Mouse (Mus musculus) hindbrain, embryonic 15.5 days (tissue): Measurements from ENCODE around the gene Chaf1a. TPM values are rescaled to one million over a fixed set of nuclear protein-coding genes. Genes with fewer than 3 reads are reported as not detected.
A peak's percentile ranks its signal among the peaks of the same experiment; 100 is the strongest.

Experiments
- ATAC-seq: fragments of 200-750 bp; cut with Nextera tagmentation; 2 replicates; pipeline ENCODE4 v1.8.0; 2017; ENCODE audit warnings: low read depth, moderate number of reproducible peaks, moderate TSS enrichment; ENCODE audit not compliant: low FRiP score
- H3K27ac ChIP-seq: fragments of 300-500 bp; sonication (generic); replicated peaks from 2 replicates; pipeline ENCODE4 v1.5.1; 2015; ENCODE audit warnings: mild to moderate bottlenecking, inconsistent platforms
- H3K27me3 ChIP-seq: fragments of 300-500 bp; sonication (generic); 2 replicates; pipeline ENCODE4 v1.6.1; 2015; ENCODE audit warnings: control low read depth, inconsistent platforms
- H3K36me3 ChIP-seq: fragments of 300-500 bp; sonication (generic); 2 replicates; pipeline ENCODE4 v1.6.1; 2015; ENCODE audit warnings: control low read depth, inconsistent platforms
- H3K4me1 ChIP-seq: fragments of 300-500 bp; sonication (generic); replicated peaks from 2 replicates; pipeline ENCODE4 v1.6.1; 2015; ENCODE audit warnings: control low read depth, inconsistent platforms
- H3K4me2 ChIP-seq: fragments of 300-500 bp; sonication (generic); 2 replicates; pipeline ENCODE4 v1.6.1; 2015; ENCODE audit warnings: moderate library complexity, mild to moderate bottlenecking, inconsistent platforms
- H3K4me3 ChIP-seq: fragments of 300-500 bp; sonication (generic); 2 replicates; pipeline ENCODE4 v1.5.1; 2015; ENCODE audit warnings: mild to moderate bottlenecking, inconsistent platforms
- H3K9ac ChIP-seq: fragments of 300-500 bp; sonication (generic); 2 replicates; pipeline ENCODE4 v1.6.1; 2015; ENCODE audit warnings: inconsistent platforms
- H3K9me3 ChIP-seq: fragments of 300-500 bp; sonication (generic); 2 replicates; pipeline ENCODE4 v1.6.1; 2016; ENCODE audit warnings: control low read depth, inconsistent platforms
- WGBS: fragments of 180-500 bp; shearing (Covaris S2); methylation state at CpG from one replicate; pipeline ENCODE4 v1.1.7; 2015; 5-methylcytosine and 5-hydroxymethylcytosine counted together
- polyA plus RNA-seq: library from polyadenylated mRNA; unstranded; fragments of >200 nt; fragmentation: Nextera tagmentation; extraction: Ambion mirVana; gene quantifications from 2 replicates; pipeline ENCODE4 v1.2.1, GENCODE M21; 2015

Gene Chaf1a
- polyA plus RNA-seq, 1 experiment from 2014 or later, result 7.6 TPM

DNA sequence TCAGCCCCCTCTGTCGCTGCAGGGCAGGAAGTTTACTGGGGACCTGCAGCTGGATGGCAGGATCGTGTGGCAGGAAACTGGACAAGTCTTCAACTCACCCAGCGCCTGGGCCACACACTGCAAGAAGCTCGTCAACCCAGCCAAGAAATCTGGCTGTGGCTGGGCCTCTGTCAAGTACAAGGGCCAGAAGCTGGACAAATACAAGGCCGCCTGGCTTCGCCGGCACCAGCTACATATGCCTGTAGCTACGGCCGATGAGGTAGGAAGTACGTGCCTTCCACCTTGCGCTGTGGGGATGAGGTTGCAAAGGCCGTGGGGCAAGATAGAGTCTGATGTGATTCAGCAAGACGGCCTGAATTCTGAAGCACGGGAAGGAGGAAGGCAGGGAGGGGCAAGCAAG, 30.0 kb upstream of the Chaf1a start:
- 71% methylated on average over 14 of the region's 14 CpGs for WGBS
- no peaks in the 10 kb centered on the region for H3K9me3 ChIP-seq
- H3K36me3 ChIP-seq, result peaks cover 13% of the 10 kb centered on the region
- H3K4me2 ChIP-seq, result peak overlapping the region; percentile 98
- no peaks in the 10 kb centered on the region for H3K27me3 ChIP-seq
- peak overlapping the region; percentile 79 for H3K4me3 ChIP-seq
- no peak for ATAC-seq
- peak overlapping the region; percentile 96; the same call in 1 of the 2 replicates for H3K27ac ChIP-seq
- H3K4me1 ChIP-seq, result peaks cover 30% of the 10 kb centered on the region
- peak overlapping the region; percentile 81 for H3K9ac ChIP-seq

DNA sequence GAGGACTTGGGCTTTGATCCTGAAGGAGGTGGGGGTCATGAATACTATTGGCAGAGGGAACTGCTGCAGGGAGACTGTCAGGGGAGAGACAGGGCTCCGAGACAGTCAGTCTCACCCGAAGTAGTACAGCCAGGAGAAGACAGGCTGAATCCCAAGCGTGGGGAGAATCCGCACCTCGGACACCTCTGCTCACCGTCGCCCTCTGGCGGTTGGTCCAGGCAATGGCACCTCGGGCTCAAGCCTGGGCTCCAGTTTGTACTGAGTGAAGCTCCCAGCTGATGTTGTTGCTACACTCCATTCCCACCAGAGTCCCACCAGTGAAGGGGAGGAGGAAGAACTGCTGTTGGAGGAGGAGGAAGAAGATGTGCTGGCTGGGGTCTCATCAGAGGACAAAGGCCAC, 29.6 kb upstream of the Chaf1a start:
- H3K36me3 ChIP-seq, result peaks cover 17% of the 10 kb centered on the region
- H3K4me2 ChIP-seq, result peak overlapping the region; percentile 98
- no peak overlapping the region for H3K27ac ChIP-seq
- peak overlapping the region; percentile 79 for H3K4me3 ChIP-seq
- peak overlapping the region; percentile 81; the same call in 1 of the 2 replicates for H3K9ac ChIP-seq
- H3K27me3 ChIP-seq, result no peaks in the 10 kb centered on the region
- WGBS, result 13% methylated on average over 9 of the region's 9 CpGs
- H3K9me3 ChIP-seq, result no peaks in the 10 kb centered on the region
- peaks cover 30% of the 10 kb centered on the region for H3K4me1 ChIP-seq
- ATAC-seq, result no peak

- Histone ChIP-seq H3K9me3 (no peaks in the 10 kb centered on the region), H3K4me3 (no peak overlapping the region), H3K36me3 (peaks cover 24% of the 10 kb centered on the region), H3K4me1 (peaks cover 30% of the 10 kb centered on the region), H3K4me2 (peak overlapping the region; percentile 98; the same call in 1 of the 2 replicates), H3K27me3 (no peaks in the 10 kb centered on the region), H3K27ac (no peak overlapping the region), H3K9ac (no peak overlapping the region)
- ATAC-seq, result no peak
- WGBS, result 82% methylated on average over 7 of the region's 7 CpGs
These were observed 28.8 kb upstream of the Chaf1a start for GRCm38 (mm10) chr17:56011441-56011840.

- peaks cover 15% of the 10 kb centered on the region for H3K4me1 ChIP-seq
- peaks cover 50% of the 10 kb centered on the region for H3K36me3 ChIP-seq
- H3K27ac ChIP-seq, result no peak overlapping the region
- no peak for ATAC-seq
- H3K9me3 ChIP-seq, result no peaks in the 10 kb centered on the region
- H3K27me3 ChIP-seq, result no peaks in the 10 kb centered on the region
- no peak overlapping the region for H3K4me3 ChIP-seq
- H3K4me2 ChIP-seq, result no peak overlapping the region
- H3K9ac ChIP-seq, result no peak overlapping the region
- 98% methylated on average over 9 of the region's 9 CpGs for WGBS
These were observed 24.9 kb upstream of the Chaf1a start for GRCm38 (mm10) chr17:56015293-56015692.

GRCm38 (mm10) chr17:56016382-56016781, 23.9 kb upstream of the Chaf1a start:
- 90% methylated on average over 8 of the region's 8 CpGs for WGBS
- Histone ChIP-seq H3K9me3 (no peaks in the 10 kb centered on the region), H3K4me2 (no peak overlapping the region), H3K36me3 (peaks cover 50% of the 10 kb centered on the region), H3K27me3 (no peaks in the 10 kb centered on the region), H3K4me3 (no peak overlapping the region), H3K9ac (no peak overlapping the region), H3K27ac (no peak overlapping the region), H3K4me1 (peaks cover 10% of the 10 kb centered on the region)
- no peak for ATAC-seq

DNA sequence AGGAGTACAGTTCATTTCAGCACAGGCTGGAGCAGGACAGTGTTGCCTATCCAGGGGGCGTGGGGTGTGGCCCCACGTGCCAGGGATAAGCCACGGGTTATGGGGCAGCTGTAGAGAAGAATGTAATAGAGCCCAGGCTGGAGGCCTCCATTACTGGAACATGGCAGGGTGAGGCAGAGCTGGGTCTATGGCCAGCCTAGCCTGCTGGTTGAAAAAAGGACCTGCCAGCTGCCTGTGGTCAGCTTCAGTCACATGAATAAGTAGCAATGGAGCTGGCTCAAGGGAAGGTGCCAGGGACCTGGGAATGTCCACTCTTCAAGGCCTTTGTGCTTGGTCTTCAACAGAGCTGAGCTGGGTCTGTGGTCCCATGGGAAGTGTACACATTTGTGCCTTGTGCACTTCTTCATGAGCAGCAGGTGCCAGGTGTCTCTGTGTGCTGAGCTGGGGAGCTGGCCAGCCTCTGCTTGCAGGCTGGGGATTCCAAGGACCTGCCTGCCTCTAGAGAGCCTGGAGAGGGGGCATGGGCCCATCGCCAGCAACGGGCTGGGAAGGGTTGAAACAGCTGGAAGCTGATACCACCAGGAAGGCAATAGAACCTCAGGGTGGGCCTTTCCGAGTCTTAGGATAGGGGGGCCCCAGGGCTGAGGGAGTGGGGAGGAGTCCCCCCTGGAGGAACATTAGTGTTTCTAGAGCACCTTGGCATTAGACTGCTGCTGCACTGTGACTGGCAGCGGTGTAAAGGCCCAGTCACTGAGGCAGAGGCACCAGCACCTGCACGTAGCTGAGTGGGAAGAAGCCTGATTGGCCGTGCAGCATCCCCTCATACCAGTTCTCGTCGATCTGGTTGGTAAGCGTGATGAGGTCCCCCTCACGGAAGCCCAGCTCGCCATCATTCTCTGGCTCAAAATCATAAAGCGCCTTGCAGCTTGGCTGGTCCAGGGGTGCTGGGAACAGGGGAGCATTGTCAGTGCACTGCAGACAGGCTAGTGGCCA, 23.1 kb upstream of the Chaf1a start:
- H3K27me3 ChIP-seq, result no peaks in the 10 kb centered on the region
- no peak overlapping the region for H3K4me2 ChIP-seq
- ATAC-seq, result no peak
- peak overlapping the region; percentile 37; the same call in 1 of the 2 replicates for H3K27ac ChIP-seq
- H3K4me1 ChIP-seq, result peaks cover 13% of the 10 kb centered on the region
- no peak overlapping the region for H3K9ac ChIP-seq
- H3K4me3 ChIP-seq, result no peak overlapping the region
- peaks cover 50% of the 10 kb centered on the region for H3K36me3 ChIP-seq
- H3K9me3 ChIP-seq, result no peaks in the 10 kb centered on the region
- 80% methylated on average over 15 of the region's 15 CpGs for WGBS

DNA sequence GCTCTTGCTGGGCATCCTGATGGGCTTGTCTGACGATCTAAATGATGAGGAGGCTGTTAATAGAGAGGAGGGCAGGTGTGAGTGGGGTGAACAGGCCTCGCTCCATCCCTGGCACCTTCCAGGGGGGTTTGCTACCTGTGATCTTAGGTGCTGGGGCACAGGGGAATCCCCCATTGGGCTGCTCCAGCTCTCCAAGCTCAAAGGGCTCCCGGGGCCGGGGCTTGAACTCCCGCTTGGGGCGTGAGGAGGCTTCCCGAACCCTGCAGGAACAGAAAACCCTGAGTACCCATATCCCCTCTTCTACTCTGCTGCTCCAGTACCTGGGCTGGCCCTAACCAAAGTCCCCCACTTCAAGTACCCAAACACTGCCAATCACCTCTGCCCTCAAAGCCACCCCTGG, 22.4 kb upstream of the Chaf1a start:
- Histone ChIP-seq H3K4me1 (peaks cover 20% of the 10 kb centered on the region), H3K4me3 (no peak overlapping the region), H3K9ac (no peak overlapping the region), H3K27ac (peak overlapping the region; percentile 25; the same call in 1 of the 2 replicates), H3K4me2 (no peak overlapping the region), H3K27me3 (no peaks in the 10 kb centered on the region), H3K9me3 (no peaks in the 10 kb centered on the region), H3K36me3 (peaks cover 50% of the 10 kb centered on the region)
- no peak for ATAC-seq
- 90% methylated on average over 7 of the region's 7 CpGs for WGBS

- Histone ChIP-seq H3K36me3 (peaks cover 44% of the 10 kb centered on the region), H3K9ac (no peak overlapping the region), H3K4me3 (no peak overlapping the region), H3K27ac (peak overlapping the region; percentile 25; the same call in 1 of the 2 replicates), H3K9me3 (no peaks in the 10 kb centered on the region), H3K4me2 (no peak overlapping the region), H3K4me1 (peaks cover 27% of the 10 kb centered on the region), H3K27me3 (no peaks in the 10 kb centered on the region)
- WGBS, result 73% methylated on average over 20 of the region's 20 CpGs
- ATAC-seq, result peak; percentile 31
These were observed 21.7 kb upstream of the Chaf1a start for GRCm38 (mm10) chr17:56018347-56019131.

DNA sequence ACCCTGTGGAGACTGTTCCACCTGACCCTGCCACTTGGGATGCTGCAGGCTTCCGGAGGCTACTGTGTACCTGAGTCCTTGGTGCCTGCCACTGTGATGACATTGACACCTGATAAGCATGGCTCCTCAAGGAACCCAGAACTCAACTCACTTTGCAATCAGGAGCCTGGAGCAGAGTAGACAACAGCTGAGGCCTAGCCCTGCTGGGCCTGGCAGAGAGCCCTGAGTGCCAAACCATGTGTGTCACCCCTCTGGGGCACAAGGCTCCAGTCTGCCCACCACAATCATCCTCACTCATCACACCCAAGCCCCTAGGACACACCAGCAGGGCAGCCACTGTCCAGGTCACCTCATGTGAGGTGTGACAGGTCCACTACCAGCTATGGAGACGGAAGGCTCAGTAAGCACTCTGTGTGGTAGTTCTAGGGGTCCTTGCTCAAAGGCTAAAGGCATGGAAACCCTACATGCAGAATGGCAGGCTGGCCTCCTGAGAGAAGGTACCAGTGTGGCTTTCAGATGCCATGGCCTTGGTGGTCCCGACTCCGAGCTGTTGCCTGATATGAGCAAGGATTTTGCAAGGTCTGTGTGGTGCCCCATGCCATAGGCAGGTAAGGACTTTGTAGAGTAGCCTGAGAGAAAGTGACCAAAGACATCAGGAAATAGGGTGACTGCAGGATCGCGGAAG, 19.7 kb upstream of the Chaf1a start:
- no peak for ATAC-seq
- H3K27me3 ChIP-seq, result no peaks in the 10 kb centered on the region
- peak overlapping the region; percentile 54 for H3K27ac ChIP-seq
- no peak overlapping the region for H3K4me2 ChIP-seq
- H3K4me3 ChIP-seq, result no peak overlapping the region
- H3K9me3 ChIP-seq, result no peaks in the 10 kb centered on the region
- peaks cover 29% of the 10 kb centered on the region for H3K4me1 ChIP-seq
- no peak overlapping the region for H3K9ac ChIP-seq
- WGBS, result 93% methylated on average over 6 of the region's 6 CpGs
- peaks cover 34% of the 10 kb centered on the region for H3K36me3 ChIP-seq

GRCm38 (mm10) chr17:56021161-56021910, 18.9 kb upstream of the Chaf1a start:
- H3K27ac ChIP-seq, result peak overlapping the region; percentile 54
- H3K27me3 ChIP-seq, result no peaks in the 10 kb centered on the region
- H3K9ac ChIP-seq, result no peak overlapping the region
- 79% methylated on average over 4 of the region's 4 CpGs for WGBS
- no peak for ATAC-seq
- peaks cover 26% of the 10 kb centered on the region for H3K36me3 ChIP-seq
- H3K4me2 ChIP-seq, result no peak overlapping the region
- no peak overlapping the region for H3K4me3 ChIP-seq
- H3K4me1 ChIP-seq, result peaks cover 29% of the 10 kb centered on the region
- no peaks in the 10 kb centered on the region for H3K9me3 ChIP-seq
